Mouse (Mus musculus): ENCODE measurements around the gene Ppp2r5b.
A peak's percentile ranks its signal among the peaks of the same experiment; 100 is the strongest.

Ppp2r5b gene

DNA sequence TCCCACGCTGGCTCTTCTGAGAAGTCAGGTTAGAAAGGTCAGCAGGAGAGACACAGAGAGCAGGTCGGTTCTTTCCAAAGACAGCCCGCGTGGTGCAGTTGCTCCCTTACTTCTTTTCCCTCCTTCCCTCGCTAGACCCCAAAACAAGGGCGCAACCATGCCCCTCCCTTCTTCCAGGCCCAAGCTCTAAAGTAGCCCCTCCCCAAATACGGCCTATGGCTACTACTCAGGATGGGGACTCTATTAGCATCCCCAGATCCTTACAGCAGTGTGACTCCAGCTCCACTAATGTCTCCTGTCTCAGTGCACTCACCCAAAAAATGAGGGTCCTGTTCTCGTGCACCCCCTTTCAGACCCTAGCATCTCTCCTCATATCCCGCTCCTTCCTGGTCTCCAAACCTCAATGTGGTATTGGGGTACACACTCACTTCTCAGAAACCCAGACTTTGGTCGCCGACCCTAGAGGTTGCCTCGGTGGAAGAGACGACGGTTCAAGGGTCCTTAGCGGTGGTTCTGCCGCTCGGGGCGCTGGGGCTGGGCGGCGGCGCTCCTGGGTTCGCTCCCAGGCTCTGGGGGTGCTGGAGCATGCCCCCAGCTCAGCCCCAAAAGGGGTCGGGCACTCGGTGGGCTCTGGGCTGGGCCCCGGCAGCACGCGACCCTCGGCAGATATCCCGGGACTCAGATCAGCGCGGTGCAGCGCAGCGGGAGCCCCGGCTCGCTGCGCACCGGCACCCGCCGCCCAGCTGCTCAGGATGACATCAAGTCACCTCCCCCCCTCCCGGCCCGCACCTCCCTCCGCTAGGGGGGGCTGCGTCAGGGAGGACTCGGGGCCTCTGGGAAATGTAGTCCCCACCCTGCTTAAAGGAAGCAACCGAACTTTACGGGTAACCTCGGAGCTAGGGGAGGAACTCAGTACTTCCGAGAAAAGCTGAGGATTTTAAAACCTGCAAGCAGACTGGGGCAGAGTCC lies at the start of gene Ppp2r5b:
TSS of gene Ppp2r5b (minus strand) at position 789 of the 969 bp plus-strand sequence.
- DNase-seq (ENCODE audit: extremely low read depth, insufficient read length, low spot score), result peak; percentile 88

DNA sequence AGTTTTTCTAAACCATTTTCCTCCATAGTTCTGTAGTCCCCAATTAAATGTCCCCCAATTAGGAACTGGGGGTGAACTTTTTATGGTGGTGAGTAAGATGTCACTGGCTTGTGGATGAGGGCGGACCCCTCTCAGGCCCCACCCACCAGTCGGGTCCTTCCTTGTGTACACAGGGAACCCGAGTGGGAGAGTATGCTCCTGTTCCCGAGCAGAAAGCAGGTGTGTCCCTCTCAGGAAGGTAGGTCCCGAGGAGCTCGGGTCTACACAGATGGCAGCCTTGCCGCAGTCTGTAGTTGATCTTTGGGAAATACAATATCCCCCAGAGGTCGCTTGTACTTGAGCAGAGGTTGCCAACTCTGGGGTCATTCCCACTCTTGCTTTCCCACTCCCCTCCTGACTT lies 49.6 kb upstream of the Ppp2r5b start:
- DNase-seq (ENCODE audit: extremely low read depth, insufficient read length, low spot score), result no peak

DNA sequence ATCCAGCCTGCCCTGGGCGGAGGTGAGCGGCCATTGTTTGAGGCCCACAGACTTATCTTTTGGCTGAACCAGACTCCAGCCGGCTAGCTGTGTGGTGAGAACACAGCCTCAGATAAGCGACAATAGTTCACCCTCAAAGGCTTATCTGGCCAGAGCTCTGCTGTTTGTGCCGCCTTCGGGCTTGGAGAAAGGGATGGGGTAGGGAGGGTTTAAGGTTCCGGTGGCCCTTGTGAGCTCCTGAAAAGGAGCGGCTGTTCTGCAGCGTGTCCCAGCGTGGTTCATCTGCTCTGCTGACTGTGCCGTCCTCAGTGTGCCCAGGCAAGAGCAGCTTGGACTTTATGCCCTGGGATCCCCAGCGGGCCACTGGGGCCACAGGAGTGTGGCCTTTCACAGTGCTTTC lies 48.8 kb upstream of the Ppp2r5b start:
- no peak for DNase-seq (ENCODE audit: extremely low read depth, insufficient read length, low spot score)

DNA sequence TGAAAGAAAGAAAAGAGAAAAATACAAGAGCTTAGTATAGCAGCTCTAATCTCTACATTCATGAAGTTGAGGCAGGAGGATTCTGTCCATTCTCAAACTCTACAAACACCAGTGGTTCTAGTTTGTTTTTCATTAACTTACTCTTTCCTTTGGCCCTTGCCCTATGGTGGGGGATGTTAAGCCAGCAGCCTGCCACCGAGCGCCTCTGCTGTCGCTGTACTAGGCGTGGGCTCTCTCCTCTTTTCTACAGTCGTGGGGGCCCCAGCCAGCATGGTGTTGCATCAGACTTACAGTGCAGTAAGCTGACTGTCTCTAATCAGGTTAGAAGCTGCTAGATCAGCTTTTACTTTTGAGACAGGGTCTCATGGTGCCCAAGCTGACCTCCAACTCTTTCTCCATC lies 47.3 kb upstream of the Ppp2r5b start:
- DNase-seq (ENCODE audit: extremely low read depth, insufficient read length, low spot score), result no peak

DNA sequence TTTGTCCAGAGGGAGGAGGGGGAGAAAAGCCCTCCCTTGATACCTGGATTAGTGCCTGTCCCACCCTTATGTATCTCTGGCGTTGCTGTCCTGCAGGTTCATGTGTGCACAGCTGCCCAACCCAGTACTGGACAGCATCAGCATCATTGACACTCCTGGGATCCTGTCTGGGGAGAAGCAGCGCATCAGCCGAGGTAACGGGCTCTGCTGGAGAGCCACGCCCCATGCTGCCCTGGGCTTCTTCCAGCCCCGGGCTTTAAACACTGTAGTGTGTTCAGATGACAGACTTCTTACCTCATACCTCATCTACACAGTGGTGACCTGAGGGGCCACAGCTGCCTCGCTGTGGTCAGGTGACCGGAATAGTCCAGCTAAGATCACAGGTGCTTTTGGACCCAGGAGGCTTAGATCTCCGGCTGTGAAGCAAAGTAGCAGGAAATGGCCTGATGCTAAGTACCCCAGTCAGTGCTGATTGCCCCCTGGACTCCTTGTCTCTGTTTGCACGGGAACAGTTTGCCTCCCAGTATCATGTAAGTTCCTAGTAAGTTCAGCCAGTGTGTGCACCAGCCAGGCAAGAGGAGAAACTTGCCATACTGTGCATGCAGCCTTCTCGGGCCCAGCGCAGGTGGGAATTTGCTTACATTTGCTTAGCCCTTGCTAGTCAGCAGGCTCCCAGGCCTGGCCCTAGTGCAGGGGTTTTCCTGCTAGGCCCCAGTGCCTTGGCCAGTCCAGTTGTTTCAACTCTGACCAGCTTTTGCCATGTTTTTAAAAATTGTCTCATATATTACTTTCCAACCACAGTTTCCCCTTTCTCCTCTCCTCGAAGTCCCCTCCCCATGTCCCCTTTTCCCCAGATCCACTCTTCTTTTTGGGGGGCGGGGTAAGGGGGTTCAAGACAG lies 45.7 kb upstream of the Ppp2r5b start:
- no peak for DNase-seq (ENCODE audit: extremely low read depth, insufficient read length, low spot score)

DNA sequence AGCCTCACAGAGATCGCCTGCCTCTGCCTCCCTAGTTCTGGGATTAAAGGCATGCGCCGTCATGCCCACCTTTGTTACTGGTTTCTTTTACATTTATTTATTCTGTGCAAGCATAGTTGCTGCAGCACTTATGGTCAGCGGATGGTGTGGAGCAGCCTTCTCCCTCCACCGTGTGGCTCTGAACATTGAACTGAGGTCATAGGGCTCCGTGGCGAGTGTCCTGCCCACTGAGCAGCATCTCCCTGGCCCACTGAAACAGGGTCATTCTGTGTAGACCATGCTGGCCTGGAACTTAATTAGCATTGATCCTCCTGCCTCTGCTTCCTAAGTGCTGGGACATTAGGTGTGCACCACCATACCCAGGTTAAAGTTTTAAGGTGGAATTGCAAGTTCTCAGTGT lies 44.9 kb upstream of the Ppp2r5b start:
- no peak for DNase-seq (ENCODE audit: extremely low read depth, insufficient read length, low spot score)

DNA sequence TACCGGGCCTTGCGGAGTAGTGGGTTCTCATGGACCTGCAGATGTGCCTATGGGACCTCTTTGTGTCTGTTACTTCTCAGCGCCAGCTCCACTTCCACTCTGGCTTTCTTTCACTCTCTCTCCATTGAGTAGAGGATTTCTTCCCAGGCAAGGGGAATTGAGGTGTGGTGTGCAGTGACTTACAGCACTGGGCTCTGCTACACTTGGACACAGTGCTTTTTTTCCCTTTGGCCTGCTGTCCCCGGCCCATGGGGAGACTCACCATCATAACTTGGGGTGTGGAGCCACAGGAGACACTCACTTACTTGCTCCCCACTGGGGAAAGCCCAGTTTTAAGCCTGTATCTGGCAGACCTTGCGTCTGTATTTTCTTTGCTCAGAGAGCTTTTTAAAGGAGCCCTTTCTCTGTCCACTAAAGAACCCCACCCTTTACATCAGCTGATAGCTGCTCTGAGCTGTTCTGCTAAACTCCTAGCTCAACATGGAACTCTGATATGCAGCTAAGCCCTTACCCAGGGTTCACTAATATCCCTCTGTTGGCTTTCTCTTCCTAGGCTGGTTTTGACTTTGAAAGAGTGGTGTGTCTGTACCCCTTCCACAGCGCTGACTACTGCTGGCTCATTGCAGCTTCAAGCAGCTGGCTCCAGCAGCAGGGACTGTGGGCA lies 43.9 kb upstream of the Ppp2r5b start:
- DNase-seq (ENCODE audit: extremely low read depth, insufficient read length, low spot score), result no peak

DNA sequence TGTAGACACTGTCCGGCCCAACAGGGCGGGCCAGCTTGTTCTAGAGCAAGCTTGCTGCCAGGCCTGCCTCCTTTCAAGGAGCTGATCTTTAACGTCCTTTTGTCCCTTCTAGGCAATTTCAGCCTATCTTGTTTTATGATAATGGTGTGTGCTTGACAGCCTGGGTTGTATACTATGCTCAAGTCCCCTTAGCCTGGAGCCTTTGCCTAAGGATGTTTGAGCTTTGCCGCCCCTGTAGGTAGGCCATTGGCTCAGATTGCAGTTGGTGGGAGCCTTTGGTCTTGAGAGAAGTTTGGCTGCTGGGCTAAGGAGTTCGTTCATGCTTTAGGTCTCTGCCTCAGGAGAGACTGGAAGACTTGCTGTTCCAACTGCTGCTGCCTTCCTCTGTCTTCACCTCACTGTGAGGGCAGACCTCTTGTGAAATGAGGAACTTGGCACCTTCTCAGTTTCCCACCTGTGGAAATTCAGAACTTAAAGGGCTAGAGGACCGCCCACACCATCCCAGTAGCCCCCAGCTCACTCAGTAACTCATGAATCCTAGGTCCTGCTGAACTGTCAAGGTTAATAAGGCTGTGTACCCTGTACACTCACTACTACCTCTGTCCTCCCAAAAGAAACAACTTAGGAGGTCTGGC lies 42.9 kb upstream of the Ppp2r5b start:
- DNase-seq (ENCODE audit: extremely low read depth, insufficient read length, low spot score), result no peak

DNA sequence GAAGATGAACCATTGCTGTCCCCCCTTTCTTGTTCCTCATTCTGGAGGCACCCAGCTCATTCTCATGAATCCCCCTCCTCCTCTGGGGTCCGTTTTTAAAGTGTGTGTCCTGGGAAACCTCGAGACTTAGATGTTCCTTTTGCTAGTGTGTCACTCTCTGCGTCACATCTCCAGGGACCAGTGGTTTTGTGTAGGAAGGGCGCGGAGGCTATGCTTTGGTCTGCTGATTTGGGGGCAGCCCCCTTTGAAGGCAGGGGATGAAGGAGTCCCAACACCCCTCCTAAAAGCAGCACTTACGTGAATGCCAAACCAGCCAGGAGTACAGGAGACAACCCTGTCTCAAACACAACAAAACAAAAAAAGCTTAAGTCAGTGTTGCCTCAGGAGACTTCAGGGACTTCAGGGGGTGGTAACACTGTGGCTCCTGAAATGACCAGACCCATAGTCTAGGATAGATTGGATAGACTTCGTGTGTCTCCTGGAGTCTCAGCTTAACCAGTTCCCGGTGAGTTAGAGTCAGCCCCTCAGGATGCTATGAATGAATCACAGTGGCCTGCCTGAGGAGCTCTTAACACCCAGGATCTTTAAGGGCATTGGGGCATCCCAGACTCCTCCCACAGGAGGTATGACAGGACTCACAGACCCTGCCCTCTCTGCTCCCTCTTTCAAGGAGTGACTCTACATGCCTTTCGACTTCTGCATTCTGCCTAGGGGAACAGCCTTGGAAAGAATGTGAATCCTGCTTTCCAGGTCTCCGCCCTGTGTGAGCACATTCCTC lies 42.2 kb upstream of the Ppp2r5b start:
- DNase-seq (ENCODE audit: extremely low read depth, insufficient read length, low spot score), result peak; percentile 84

DNA sequence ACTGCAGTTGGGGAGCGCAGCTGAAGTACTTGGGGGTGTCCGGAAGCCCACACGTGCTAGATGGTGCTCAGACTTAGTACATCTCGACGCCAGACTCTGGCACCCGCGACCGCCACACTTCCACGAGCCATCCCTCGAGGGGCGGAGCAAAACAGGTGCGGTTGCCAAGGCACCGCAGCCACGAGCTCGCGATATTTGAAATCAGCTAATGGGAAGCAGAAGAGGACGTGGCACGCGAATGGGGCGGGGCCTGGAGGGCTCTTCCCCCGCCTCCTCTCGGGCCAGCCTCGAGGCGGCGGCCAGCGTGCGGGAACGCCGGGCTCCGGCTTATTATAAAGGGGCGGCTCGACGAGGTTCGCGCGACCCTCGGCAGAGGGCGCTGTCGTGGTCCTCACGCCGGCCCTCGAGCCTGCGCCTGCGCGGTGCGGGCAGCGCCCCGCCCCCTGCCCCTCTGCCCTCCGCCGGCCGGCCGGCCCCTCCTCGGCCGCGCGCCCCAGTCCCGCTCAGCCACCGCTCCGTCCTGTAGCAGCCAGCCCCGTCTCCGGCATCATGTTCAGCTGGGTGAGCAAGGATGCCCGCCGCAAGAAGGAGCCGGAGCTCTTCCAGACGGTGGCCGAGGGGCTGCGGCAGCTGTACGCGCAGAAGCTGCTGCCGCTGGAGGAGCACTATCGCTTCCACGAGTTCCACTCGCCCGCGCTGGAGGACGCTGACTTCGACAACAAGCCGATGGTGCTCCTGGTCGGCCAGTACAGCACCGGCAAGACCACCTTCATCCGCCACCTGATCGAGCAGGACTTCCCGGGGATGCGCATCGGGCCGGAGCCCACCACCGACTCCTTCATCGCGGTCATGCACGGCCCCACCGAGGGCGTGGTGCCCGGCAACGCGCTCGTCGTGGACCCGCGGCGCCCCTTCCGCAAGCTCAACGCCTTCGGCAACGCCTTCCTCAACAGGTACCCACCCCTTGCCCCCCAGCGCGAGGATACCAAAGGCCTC lies 41.1 kb upstream of the Ppp2r5b start, which contains the start of gene Ehd1:
TSS of gene Ehd1 (plus strand) at position 300 of the 996 bp plus-strand sequence.
- peak; percentile 98 for DNase-seq (ENCODE audit: extremely low read depth, insufficient read length, low spot score)

DNA sequence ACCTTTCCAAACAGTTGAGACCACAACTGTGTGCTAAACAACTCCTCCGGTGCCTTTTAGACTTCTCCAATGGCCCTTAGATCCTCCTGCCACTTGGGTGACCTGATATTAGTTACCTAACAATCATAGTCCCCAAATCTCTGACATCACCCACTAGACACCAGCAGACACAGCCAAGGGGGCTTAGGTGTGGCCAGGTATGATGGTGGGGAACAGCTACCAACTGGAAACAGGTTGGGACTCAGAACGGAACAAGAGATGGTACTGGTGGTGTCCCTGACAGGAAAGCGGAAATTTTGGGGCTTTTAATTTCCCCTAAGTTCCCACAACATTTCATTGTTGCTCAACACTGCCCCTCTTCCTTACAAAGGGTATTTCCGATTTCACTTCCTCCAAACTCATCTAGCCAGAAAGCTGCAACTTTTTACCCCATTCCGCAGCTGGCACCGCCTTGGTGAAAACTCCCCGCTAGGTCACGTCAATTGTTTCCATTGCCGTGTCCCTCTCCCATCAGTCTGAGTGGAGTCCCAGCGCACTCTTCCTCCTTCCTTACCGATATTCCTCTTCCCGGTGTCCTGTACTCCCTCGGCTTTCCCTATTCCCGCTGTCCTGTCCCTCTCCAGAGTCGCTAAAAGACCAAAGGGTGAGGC lies 40.2 kb upstream of the Ppp2r5b start:
- no peak for DNase-seq (ENCODE audit: extremely low read depth, insufficient read length, low spot score)

DNA sequence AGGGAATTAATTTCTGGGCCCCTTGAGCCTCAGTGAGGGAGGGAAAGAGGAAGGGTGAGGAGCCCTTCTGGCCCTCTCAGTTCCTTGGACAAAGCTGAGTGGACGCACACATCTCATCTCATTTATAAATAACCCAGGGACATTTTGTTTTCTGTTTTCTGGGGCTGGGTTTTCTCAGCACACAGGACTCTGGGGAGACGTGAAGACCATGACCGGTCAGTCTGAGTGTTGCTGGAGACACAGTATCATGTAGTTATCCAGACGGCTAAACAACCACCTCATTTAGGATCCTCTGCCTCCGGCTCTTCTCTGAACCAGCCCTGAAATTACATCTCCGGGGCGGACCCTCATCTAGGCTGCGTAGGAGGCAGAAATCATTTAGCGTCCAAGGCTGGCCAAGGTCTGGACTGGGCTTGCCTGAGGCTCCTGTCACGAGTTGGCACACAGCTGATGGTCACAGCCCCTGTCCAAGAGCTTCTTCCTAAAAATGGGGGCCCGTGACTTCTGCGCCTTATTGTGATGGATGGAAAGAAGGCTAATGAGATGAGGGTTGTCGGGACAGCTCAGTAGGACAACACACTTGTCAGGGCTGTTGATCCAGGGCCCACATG lies 38.4 kb upstream of the Ppp2r5b start:
- DNase-seq (ENCODE audit: extremely low read depth, insufficient read length, low spot score), result no peak

DNA sequence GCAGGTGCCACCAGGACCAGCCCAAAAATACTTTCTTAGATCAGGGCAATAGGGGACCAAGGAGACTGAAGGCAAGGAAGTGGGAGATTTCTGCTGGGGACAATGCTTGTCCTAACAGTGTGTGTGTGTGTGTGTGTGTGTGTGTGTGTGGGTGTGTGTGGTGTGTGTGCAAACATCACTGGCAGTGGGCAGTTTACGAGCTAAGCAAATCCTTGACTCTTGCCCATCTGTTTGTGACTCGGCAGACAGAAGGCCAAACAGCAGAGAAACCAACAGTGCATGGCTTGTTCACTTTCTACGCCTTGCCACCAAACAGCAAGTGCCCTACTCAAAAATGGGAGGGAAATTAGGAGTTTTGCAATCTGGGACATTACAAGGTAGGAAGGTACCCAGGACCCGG lies 37.9 kb upstream of the Ppp2r5b start:
- DNase-seq (ENCODE audit: extremely low read depth, insufficient read length, low spot score), result no peak

DNA sequence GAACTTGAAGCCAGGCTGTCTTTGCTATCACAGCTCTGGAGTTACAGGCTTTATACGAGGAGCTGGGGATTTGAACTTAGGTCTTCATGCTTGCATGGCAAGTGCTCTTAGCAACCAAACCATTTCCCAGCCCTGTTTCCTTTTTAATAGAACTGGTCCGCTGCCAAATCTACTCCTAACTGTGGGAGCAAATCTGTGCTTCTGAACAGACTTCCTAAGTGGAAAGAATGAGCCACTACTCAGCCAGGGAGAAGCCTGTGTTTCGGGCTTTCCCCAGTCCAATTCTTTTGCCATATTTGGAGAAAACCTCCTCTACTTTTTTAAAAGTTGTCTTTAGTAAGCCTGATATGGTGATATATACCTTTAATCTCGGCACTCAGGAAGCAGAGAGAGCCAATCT lies 37.1 kb upstream of the Ppp2r5b start:
- DNase-seq (ENCODE audit: extremely low read depth, insufficient read length, low spot score), result no peak

DNA sequence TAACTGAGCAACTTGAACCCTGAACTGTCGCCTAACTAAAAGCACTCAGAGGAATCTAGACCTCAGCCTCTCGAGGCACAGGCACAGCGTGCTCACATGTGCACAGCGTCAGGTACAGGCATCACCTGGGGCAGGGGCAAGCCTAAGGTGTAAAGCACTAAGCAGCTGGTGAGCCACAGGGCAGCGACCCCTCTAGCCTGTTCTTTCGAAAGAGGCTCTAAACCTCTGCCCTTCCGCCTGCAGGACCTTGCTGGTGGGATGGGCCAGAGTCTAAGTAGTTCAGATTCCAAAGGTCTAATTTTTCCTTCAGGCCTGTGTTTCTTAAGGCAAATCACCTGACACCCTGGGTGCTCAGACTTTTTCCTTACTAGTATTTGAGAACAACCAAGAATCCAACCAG lies 36.4 kb upstream of the Ppp2r5b start:
- DNase-seq (ENCODE audit: extremely low read depth, insufficient read length, low spot score), result no peak

DNA sequence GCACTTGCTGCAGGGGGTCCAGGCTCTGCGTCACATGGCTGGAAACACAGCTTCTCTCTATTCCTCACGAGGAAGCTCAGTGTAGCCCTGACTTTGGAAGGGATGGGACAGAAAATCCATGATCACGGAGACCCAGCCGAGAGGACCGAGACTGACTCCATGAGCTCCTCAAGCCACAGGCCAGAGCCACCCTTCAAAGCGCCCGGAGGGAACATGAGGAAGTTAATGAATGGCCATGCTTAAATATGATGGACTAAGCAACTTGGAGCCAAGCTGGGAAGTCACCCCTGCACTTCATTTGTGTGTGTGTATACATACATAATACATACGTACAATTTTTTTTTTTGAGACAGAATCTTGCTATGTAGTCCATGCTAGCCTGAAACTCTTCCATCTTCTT lies 35.5 kb upstream of the Ppp2r5b start:
- no peak for DNase-seq (ENCODE audit: extremely low read depth, insufficient read length, low spot score)

DNA sequence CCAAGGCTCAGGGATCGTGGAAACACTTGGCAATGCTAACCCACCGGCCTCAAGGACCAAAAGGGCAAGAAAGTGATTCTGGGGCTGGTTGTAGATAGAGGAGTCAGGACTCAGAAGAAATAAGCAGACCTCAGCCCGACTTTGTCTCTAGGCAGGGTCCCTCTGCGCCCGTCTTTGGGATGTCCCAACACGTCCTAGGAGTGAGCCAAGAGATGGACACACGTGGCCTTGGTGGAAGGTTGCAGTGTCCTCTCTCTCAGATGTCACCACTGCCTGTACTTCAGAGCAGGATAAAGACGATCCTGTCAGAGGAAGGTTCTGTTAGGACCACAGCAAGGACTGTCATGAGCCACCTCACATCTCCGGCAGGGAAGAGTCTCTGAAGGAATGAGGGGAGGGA lies 35.0 kb upstream of the Ppp2r5b start:
- no peak for DNase-seq (ENCODE audit: extremely low read depth, insufficient read length, low spot score)
